Mouse (Mus musculus): ENCODE data around the gene Nudt4.
"Not testable (repeated sequence)": the region's sequence is repeated elsewhere in the genome, so short reads cannot be mapped to it uniquely, and the experiment has no call there.

Nudt4 gene

DNA sequence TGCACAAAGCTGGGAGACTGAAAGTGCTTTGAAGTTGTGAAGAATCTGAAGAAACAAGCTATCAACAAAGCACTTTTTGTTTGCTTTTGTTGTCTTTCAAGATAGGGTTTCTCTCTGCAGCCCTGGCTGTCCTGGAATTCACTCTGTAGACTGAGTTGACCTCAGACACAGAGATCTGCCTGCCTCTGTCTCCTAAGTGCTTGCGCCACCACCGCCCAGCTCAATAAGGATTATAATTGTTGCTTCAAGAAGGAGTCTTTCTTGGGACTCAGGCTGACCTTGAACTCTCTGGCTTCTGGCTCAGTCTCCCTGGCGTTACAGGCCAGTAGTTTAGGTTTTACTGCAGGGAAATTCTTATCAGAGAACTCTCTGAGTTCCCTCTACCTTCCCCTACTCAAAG is 2.8 kb upstream of the Nudt4 start:
- no peak for DNase-seq

DNA sequence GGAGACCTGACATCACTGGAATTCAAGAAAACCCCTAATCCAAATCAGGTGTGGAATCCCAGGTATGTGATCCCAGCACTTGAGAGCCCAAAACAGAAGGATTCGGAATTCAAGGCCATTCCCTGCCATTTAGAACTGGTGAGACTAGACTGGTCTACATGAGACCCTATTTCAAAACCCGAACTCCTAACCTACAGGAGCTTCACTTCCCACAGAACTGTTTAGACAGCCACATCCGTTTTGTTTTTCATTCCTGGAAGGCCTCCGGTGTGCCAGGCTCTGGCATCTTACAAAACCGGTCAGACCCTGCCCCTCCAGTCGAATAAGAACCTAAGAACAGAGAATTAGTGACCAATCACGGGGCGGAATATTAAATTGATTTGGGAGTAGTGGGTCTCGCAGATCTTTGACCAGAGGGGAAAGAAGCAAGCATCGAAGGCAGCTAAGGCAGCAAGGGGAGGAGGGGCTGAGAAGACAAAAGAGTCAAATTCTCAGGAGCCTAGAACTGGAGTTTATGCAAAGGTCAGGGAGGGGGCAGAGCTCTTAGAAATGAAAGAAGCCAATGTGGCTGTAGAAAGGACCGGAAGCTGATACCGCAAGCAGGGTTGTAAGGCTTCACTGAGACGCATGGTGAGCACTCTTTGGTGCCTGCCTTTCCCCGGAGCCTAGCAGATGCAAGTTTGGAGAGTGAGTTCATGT is 1.4 kb upstream of the Nudt4 start:
- no peak for DNase-seq

DNA sequence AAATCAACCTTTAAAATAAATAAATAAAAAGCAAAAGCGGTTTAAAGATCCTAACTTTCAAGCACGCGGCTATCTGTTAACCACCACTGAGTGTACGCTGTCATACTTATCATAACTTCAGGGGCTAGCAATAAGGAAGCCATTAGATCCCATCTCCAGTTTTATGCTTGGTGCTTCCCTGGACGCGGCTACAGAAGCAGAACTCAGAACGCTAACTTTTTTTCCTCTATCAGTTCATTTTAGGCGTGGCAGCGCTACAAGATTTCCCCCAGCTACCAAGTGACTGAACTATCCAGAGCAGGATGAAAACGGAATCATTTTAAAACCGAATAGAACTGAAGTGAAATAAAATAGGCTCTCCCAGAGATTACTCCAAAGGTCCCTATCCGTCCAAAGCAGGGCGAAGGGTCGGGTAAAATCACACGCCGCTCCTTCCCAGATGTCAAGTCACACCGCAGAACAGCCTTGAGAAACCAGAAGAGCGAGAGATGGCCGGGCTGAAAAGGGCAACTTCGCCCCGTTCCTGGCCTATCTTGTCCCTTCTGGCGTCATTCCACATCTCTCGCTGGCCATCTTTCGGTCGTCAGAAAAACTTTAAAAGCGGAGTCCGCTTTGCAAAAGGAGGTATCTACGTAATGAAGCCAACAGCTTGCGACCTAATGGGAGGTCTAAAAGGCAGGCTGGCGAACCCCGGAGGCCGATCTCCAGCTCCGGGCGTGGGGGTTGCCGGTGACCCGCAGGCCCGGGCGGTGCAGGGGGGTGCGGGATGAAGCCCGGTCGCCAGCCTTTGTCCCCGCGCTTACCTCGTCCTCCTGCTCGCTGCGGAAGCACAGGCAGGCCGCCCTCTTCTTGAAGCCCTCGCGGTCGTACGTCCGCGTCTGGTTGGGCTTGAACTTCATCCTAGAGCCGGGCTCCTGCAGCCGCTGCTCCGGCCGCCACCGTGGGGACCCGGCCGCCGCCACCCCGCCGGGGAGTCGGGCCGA is 796 bp downstream of the Nudt4 start:
- peak in 1 of 2 experiments; percentile 50 for DNase-seq

DNA sequence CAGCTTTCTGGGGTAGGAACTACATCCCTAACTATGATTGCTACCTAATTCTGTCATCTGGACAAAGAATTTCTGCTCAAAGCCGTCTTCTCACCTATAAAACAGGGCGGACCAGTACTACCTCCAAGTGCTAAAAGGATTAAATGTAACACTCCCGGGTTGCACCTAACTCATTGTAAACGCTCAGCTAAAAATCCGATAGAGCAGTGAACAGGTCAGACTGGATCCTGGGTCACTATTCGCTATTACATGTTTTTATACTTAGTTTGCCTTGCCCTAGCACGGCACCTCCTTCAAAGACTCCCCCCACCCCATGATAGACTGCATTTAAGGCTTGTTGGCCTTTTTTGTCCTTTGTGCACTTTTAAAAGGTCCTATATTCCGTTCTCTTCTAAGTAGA is 1.6 kb downstream of the Nudt4 start:
- DNase-seq: no peak

DNA sequence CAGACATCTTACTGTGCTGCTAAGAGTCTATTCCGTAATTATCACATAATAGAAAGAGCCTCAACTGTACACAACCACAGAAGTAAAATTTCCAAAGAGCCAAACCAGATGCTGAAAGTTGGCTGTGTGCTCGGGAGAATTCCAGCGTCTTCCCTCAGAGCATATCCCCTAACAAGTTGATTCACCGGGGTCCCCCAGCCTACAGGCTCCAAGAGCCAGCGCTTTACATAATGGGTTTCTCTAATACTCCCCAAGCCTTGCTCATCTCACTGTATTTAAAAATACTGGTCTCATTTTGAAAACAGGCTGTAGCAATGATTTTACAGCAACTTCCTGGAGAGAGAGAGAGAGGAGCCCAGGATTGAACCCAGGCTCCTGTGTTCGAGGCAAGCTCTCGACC is 2.3 kb downstream of the Nudt4 start:
- no peak for DNase-seq

DNA sequence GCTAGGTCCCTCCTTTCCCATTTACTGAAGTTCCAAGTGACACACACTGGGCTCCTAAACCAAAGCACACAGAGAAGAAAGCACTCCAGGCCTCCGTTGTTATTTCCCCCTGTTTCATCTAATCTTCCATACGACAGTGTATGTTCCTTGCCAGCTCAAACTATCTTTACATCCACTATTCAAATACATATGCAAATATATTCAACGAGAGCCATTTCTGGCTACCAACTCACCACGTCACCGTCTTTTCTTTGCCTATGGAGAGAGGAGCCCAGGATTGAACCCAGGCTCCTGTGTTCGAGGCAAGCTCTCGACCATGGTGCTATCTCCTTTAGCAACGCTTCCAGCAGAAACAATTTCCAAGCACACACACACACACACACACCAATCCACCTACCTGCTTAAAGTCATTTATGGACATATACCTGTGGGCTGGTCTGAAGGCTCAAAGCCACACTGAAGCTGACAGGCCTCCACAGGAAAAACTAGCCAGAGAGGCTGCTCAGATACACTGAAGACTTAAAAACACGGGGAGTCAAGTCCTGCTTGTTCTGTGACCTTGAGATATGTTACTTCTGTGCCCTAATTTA is 3.5 kb downstream of the Nudt4 start:
- no peak for DNase-seq

DNA sequence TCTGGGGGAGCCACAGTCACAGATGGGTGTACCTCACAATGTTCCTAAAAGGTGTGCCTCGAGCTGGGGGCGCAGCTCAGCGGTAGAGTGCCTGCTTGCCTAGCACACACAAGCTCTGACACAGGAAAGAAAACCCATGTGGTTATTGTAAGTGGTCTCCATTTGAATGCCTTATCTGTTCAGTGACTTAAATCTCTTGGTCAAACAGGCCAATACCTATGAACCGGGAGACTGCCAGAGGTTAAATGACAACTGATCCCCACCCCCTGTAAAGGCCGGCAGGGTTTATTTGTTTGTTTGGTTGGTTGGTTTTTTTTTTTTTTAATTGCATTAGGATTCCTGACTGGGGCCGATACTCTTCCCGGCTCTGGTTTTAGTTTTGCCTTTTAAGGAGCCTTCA is 4.5 kb downstream of the Nudt4 start:
- DNase-seq: no peak

DNA sequence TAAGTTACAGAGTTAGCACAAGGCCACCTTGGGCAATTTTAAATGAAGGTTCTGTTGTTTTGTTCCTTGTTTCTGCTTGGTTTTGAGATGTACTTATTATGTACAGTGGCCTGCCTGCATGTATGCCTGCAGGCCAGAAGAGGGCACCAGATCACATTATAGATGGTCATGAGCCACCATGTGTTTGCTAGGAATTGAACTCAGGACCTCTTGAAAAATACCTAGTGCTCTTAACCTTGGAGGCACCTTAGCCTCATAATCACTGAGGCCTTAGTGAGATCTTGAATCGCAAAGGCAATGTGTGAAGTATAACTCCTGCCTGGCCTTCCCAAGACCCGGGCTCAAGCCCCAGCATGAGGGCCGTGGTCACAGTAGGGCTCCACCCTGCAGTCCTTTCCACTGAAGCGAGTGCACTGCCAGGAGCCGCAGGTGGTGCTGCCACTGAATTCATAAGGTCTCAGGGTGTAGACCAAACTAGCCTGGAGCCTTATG is 6.6 kb downstream of the Nudt4 start:
- no peak for DNase-seq

DNA sequence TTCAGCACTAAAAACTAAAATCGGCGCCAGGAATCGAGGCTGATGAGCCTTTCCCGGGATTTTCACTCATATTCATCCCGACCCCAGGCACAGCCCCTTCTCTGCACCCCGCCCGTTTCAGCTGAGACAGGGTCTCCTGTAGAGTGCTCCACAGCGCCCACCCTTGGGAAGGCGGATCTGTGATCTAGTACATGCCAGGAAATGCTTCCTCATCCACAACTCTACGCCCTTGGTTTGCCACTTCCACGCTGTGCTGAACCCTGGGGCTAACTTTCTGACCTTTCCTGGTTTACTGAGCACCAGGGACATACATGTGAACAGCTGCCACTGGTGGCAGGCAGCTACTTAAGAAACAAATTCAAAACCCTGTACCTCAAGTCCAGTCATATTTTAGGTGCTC is 8.1 kb downstream of the Nudt4 start:
- no peak for DNase-seq

DNA sequence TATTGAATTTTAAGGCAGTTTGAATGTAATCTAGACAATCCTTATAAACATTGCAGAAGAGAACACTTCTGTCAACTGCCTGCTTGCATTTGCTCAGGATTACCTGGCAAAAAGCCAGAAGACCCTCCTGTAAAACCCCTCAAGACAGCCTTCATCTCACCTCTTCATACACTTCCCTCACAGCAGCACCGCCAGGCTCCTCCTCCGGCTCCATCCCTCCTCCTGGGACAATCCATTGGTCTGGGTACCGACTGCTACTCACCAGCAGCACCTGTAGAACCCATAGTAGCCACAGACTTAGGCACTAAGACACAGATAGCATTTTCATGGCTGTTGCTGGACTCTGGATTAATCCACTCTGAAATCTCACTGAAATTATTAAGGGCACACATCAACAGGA is 11.6 kb downstream of the Nudt4 start:
- DNase-seq: no peak

DNA sequence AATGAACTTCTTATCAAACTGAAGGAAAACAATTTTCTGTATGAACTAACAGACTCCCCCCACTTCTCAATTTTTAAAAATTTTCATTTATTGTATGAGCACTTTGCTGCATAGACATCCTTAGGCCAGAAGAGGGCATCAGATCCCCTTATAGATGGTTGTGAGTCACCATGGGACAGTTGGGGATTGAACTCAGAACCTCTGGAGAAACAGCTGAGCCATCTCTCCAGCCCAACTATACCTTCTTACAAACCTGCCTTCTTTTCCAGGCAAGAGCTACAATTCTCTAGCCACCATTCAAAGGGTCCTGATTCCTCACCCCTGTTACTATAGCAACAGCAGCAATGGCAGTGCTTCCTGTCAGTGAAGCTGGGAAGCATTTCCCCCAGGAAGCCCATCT is 12.2 kb downstream of the Nudt4 start:
- DNase-seq: no peak

DNA sequence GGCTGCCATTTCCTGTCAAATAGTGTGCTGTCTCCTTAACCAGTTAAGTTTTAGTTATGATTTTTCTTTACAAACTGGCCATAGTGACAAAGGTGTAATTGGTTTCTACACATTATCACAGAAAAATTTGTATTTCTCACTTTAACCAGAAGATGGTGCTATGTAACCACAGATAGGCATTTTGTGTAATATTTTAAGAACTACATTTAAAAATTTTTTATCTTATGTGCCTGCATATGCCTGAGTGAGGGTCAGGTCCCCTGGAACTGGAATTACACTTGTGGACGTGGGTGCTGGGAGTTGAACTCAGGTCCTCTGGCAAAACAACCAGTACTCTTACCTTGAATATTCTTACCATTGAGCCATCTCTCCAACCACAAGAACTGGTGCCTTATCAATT is 13.4 kb downstream of the Nudt4 start:
- DNase-seq: no peak

DNA sequence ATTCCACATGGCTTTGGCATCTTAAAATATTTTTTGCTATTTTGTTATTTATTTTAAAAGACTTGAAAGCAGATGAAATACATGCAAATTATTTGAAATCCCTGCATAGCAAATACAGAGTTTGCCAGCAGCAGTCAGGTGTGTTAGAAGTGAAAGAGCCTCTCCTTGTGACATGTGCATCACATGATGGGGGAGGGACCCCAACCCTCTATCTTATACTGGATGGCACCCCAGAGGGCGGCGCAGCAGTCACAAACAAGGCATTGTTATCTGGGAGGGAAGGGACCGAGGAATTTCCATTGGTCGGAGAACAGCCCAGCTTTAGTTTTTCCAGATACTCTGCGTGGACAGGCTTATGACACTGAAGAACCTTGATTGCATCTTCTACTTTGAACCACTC is 14.9 kb downstream of the Nudt4 start:
- DNase-seq: not testable (repeated sequence)

DNA sequence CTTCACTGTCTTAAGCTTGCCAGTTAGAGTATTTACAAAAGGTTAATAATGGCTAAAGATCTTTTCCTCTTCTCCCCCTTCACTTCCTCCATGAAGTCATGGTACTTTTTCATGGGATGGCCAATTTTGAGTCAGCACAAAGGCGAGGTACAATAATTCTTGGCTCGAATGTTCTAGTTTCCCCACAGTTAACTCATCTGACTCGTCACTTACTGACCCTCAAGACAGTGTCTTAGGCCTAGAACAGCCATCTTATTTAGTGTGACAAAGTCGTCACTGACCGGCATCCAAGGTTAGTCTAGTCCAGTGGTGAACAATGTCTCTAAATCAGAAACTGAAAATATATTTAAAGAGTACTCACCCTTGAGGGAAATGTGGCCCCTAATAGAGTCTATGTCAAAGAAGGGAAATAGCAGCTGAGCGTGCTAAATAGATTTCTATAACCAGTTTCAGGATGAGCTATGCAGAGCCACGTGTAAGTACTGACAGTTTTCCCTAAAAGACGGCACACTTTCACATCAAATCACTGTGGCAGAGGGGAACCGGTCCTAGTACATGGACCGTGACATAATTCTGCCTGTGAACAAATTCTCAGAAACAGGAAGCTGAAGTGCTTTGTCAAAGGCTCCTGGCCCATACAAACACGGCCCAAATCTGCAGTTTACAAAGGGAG is 15.7 kb downstream of the Nudt4 start:
- no peak for DNase-seq

DNA sequence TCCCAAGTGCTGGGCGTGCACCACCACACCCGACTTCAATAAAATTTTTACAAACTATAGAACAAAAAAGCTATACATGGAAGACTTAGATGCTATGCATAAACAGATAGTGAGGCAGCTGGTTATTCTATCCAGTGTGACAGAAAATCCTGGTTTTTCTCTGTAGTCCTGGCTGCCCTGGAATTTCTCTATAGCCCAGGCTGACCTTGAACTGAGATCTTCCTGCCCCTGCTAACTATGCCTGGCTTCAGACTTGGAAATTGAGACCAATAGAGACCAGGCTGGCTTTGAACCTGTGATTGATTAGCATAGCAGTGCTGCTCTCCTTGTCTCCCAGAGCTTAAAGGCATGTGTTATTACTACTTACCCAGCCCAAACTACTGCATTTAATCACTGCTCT is 17.8 kb downstream of the Nudt4 start:
- DNase-seq: no peak

DNA sequence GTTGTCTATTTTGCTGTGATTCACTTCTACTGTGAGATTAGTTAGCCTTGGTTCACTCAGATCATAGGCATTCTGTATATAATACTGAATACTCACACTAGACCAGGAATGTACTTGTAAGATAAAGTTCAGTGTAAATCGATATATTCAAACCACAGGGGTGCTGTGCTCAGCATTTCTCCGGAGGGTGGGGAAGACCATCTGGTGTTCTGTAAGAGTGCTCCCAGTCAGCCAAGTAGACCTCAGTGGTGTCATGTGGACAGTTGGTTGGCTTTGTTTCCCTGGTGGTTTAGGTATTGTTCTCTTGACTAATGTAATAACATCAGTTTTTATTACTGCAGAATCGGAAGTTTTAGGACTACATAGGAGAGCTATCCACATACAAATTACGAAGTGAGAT is 18.9 kb downstream of the Nudt4 start:
- DNase-seq: peak; percentile 44 to 56

DNA sequence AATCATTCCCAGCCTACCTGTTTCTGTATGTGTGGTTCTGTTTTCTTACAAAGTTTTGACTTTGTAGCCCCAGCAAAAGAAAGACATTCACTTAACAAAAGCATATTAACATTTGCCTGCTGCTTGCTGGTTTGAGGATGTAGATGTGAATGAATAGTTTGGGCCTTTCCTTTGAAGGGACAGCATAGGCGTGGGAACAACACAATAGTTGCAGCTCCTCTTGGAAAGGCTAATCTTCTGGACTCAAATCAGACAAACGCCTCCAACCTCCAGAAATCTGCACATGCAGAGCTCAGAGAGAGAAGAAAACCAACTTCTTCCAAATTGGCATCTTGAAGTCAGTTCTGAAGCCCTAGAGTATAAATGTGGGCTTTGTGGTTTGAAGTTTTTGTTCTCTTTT is 19.3 kb downstream of the Nudt4 start:
- DNase-seq: no peak

DNA sequence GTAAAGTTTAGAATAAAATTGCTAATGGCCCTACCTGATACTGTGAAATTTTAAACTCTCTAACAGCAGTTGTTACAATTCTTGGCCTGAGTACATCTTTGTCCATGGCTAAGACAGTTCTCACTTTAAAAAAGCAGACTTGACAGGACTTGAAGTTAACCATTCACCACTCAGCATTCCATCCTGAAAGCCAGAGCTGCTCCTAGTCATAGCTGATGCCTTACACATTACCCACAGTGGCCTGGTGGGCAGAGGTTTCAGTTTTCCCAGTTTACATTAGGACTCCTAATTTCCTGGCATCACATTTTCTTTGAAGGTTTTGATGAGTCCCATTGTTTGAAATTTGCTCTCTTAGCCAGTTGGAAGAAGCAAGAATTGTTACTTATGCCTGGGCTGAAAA is 19.9 kb downstream of the Nudt4 start:
- no peak for DNase-seq

DNA sequence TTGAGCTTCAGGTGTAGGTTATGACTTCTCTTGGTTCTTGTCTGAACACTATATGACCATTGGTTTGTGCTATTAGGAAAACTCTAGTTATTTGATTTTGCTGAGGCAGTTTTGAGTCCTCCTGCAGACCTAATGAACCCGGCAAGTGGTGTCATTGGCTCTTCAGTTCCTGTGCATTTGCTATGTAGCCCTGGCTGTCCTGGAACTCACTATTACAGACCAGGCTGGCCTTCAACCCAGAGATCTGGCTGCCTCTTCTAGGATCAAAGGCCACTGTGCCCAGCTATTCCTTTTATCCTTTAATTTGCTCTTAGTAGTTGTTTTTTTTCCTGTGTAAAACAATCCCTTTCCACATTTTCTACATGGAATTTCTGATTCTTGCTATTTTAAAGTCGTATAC is 20.6 kb downstream of the Nudt4 start:
- no peak for DNase-seq

DNA sequence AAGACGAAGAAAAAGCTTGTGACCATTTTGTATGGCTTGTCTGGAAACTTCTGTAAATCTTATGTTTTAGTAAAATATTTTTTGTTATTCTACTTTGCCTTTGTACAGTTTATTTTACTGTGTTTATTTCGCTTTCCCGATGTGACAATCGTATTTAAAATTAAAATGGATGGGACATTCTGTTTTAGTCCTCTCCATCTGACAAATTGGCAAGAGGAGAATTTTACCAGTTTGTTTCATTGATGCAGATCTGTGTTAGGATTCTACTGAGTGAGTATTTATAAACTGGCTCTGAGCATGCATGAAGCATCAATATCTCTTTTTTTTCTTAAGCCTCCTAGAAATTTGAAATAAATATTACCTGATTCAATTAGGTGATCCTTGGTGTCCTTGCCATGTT is 21.0 kb downstream of the Nudt4 start:
- DNase-seq: no peak

DNA sequence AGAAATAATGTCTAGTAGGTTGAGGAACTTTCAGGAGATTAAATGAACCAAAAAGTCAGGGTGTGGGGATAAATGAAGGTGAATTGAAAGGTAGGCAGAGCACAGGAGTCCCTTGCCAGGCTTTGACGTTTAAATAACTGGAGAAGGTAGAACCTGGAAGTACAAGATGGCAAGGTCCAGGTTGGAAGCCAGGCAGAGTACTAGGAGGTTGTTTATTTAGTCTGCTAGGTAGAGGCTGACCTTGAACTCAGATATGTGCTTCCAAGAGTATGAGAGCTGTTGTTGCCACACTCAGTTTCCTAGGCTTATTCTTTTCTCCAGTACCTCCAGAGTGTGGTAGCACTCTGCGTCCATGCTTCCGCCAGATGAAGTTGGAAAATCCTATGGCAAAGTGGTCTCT is 24.1 kb downstream of the Nudt4 start:
- no peak for DNase-seq

DNA sequence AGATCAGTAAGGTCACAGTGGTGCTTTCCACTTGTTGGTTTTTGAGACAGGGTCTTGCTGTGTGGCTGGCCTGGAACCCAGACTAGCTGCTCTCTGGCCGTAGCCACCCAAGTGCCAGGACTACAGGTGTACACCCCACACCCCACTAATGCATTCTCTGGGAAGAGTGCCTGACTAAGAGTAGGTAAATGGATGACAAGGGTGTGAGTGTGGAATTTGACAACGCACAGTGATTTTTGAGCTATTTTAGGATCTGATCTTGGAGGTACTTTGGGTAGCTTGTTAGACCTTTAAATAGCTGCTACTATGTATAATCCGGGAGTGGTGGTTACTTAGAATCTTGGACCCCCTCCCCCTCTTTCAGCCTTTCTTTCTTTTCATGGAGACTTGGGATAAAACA is 24.7 kb downstream of the Nudt4 start:
- DNase-seq: no peak

DNA sequence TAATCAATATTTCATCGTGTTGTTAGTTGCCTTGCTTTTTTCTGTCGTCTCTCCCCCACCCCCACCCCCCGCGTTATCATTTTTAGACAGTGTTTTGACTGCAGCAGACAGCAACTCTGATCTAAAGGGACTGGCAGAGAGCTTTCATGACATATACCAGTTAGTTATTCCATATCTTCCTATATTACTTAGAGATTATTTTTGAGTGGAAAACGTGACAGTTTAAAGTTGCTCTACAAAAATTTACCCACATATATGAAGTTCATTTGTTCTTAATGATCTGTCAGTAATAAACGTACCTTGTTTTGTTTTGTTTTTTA is 27.8 kb downstream of the Nudt4 start:
- DNase-seq: no peak
